ENCODE assay signal across 8 mouse cellular contexts in the genomic region with DNA sequence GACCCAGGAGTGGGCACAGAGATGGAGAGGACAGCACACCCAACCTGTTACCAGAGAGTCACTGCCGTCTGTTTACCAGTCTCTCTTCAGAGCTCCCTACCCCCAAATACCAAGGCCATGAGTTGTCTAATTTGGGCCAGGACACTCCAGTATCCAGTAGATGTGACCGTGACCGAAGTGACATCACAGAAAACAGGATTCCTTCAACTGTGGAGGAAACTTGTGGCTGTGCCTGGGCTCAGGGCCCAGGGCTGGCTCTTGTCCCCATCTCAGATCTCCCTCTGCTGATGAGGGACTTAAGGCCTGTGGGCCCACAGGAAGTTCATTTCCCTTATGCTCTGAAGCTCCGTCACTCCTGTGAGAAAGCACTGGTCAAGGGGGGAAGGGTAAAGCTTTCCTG. TPM values are rescaled to one million over a fixed set of nuclear protein-coding genes. Genes with fewer than 3 reads are reported as not detected.
DNase-seq lines count a peak whose midpoint lies in the region; ATAC-seq and TF ChIP-seq lines count a peak whose summit lies in the region.

No protein-coding gene starts in this region.

- no peaks in the 10 kb centered on the region for H3K27me3 ChIP-seq in hindbrain, embryonic 12.5 days
- H3K27me3 ChIP-seq in hindbrain, embryonic 11.5 days (ENCODE audit: control insufficient read depth, insufficient read depth, low read length): no peaks in the 10 kb centered on the region
- no peaks in the 10 kb centered on the region for H3K27me3 ChIP-seq in embryonic facial prominence, embryonic 11.5 days (ENCODE audit: control insufficient read depth, insufficient read depth, low read length)
- no peaks in the 10 kb centered on the region for H3K27me3 ChIP-seq in heart, postnatal 0 days (ENCODE audit: control insufficient read depth, insufficient read depth, low read length)
- H3K27me3 ChIP-seq in limb, embryonic 15.5 days: no peaks in the 10 kb centered on the region
- no peaks in the 10 kb centered on the region for H3K27me3 ChIP-seq in forebrain, embryonic 12.5 days

- ATAC-seq in hindbrain, embryonic 12.5 days (ENCODE audit: low FRiP score): 0 out of 2 replicates have a peak, but pooled peaks have one; percentile 29
- no peak for ATAC-seq in hindbrain, embryonic 11.5 days (ENCODE audit: low FRiP score)
- ATAC-seq in embryonic facial prominence, embryonic 11.5 days (replicated peaks; ENCODE audit: insufficient number of reproducible peaks, low FRiP score, low TSS enrichment, low read depth): 0 out of 2 replicates have a peak, but pooled peaks have one; percentile 34
- ATAC-seq in heart, postnatal 0 days (ENCODE audit: insufficient read depth, low read depth): peak; percentile 51
- no peak; the same call in 1 of the 2 replicates for ATAC-seq in limb, embryonic 15.5 days (ENCODE audit: insufficient number of reproducible peaks, low FRiP score, low TSS enrichment, low read depth)
- ATAC-seq in forebrain, embryonic 12.5 days (ENCODE audit: low FRiP score): no peak

- H3K4me3 ChIP-seq in hindbrain, embryonic 12.5 days: no peak overlapping the region
- no peak overlapping the region for H3K4me3 ChIP-seq in hindbrain, embryonic 11.5 days (ENCODE audit: low read depth, low read length)
- no peak overlapping the region for H3K4me3 ChIP-seq in embryonic facial prominence, embryonic 11.5 days (ENCODE audit: low read depth, low read length)
- H3K4me3 ChIP-seq in heart, postnatal 0 days (ENCODE audit: low read depth, low read length): no peak overlapping the region
- no peak overlapping the region for H3K4me3 ChIP-seq in limb, embryonic 15.5 days
- no peak overlapping the region for H3K4me3 ChIP-seq in forebrain, embryonic 12.5 days (replicated peaks)

- peaks cover 19% of the 10 kb centered on the region for H3K4me1 ChIP-seq in hindbrain, embryonic 12.5 days
- no peaks in the 10 kb centered on the region; the same call in 1 of the 2 replicates for H3K4me1 ChIP-seq in hindbrain, embryonic 11.5 days (replicated peaks; ENCODE audit: control insufficient read depth, insufficient read depth, low read length)
- peaks cover 4% of the 10 kb centered on the region; the same call in 1 of the 2 replicates for H3K4me1 ChIP-seq in embryonic facial prominence, embryonic 11.5 days (ENCODE audit: control insufficient read depth, insufficient read depth, low read length)
- peaks cover 45% of the 10 kb centered on the region for H3K4me1 ChIP-seq in heart, postnatal 0 days (ENCODE audit: control insufficient read depth, insufficient read depth)
- peaks cover 44% of the 10 kb centered on the region for H3K4me1 ChIP-seq in limb, embryonic 15.5 days
- H3K4me1 ChIP-seq in forebrain, embryonic 12.5 days: peaks cover 22% of the 10 kb centered on the region

- H3K9me3 ChIP-seq in hindbrain, embryonic 12.5 days (replicated peaks): no peaks in the 10 kb centered on the region
- H3K9me3 ChIP-seq in hindbrain, embryonic 11.5 days (ENCODE audit: control insufficient read depth, low read length): no peaks in the 10 kb centered on the region
- no peaks in the 10 kb centered on the region for H3K9me3 ChIP-seq in embryonic facial prominence, embryonic 11.5 days (replicated peaks; ENCODE audit: control insufficient read depth, low read length)
- H3K9me3 ChIP-seq in heart, postnatal 0 days (replicated peaks; ENCODE audit: control insufficient read depth, low read length): no peaks in the 10 kb centered on the region
- H3K9me3 ChIP-seq in limb, embryonic 15.5 days: no peaks in the 10 kb centered on the region
- no peaks in the 10 kb centered on the region for H3K9me3 ChIP-seq in forebrain, embryonic 12.5 days

- WGBS in hindbrain, embryonic 12.5 days: 75% methylated on average over 4 of the region's 4 CpGs
- 58% methylated on average over 4 of the region's 4 CpGs for WGBS in hindbrain, embryonic 11.5 days
- WGBS in embryonic facial prominence, embryonic 11.5 days: 65% methylated on average over 4 of the region's 4 CpGs
- 23% methylated on average over 4 of the region's 4 CpGs for WGBS in heart, postnatal 0 days
- WGBS in limb, embryonic 15.5 days: 42% methylated on average over 4 of the region's 4 CpGs
- WGBS in forebrain, embryonic 12.5 days: 79% methylated on average over 4 of the region's 4 CpGs

- TF ChIP-seq EP300 in heart, postnatal 0 days (IDR thresholded peaks at IDR 0.05; ENCODE audit: low read depth): no peak

- no peak for TF ChIP-seq CTCF in heart, postnatal 0 days (IDR thresholded peaks at IDR 0.05; ENCODE audit: low read depth)

- no peak overlapping the region for H3K9ac ChIP-seq in hindbrain, embryonic 12.5 days
- no peak overlapping the region for H3K9ac ChIP-seq in hindbrain, embryonic 11.5 days (ENCODE audit: low read depth, low read length)
- no peak overlapping the region for H3K9ac ChIP-seq in embryonic facial prominence, embryonic 11.5 days (replicated peaks; ENCODE audit: low read length)
- 0 out of 2 replicates have a peak overlapping the region, but pooled peaks have one; percentile 1 for H3K9ac ChIP-seq in heart, postnatal 0 days (replicated peaks; ENCODE audit: low read depth, low read length)
- H3K9ac ChIP-seq in limb, embryonic 15.5 days: no peak overlapping the region
- no peak overlapping the region for H3K9ac ChIP-seq in forebrain, embryonic 12.5 days

- no peaks in the 10 kb centered on the region for H3K36me3 ChIP-seq in hindbrain, embryonic 12.5 days
- H3K36me3 ChIP-seq in hindbrain, embryonic 11.5 days (ENCODE audit: control insufficient read depth, insufficient read depth, low read length): no peaks in the 10 kb centered on the region
- H3K36me3 ChIP-seq in embryonic facial prominence, embryonic 11.5 days (replicated peaks; ENCODE audit: control insufficient read depth, insufficient read depth, low read depth, low read length): no peaks in the 10 kb centered on the region
- peaks cover 3% of the 10 kb centered on the region; the same call in 1 of the 2 replicates for H3K36me3 ChIP-seq in heart, postnatal 0 days (replicated peaks; ENCODE audit: control insufficient read depth, insufficient read depth, low read length)
- no peaks in the 10 kb centered on the region for H3K36me3 ChIP-seq in limb, embryonic 15.5 days
- H3K36me3 ChIP-seq in forebrain, embryonic 12.5 days (replicated peaks): no peaks in the 10 kb centered on the region

- no peak overlapping the region for H3K4me2 ChIP-seq in hindbrain, embryonic 12.5 days (replicated peaks)
- H3K4me2 ChIP-seq in hindbrain, embryonic 11.5 days (replicated peaks; ENCODE audit: low read depth, low read length): no peak overlapping the region
- no peak overlapping the region for H3K4me2 ChIP-seq in embryonic facial prominence, embryonic 11.5 days (ENCODE audit: low read depth, low read length)
- H3K4me2 ChIP-seq in heart, postnatal 0 days (ENCODE audit: low read depth, low read length): no peak overlapping the region
- H3K4me2 ChIP-seq in limb, embryonic 15.5 days: no peak overlapping the region
- H3K4me2 ChIP-seq in forebrain, embryonic 12.5 days: no peak overlapping the region

- no peak overlapping the region for H3K27ac ChIP-seq in hindbrain, embryonic 12.5 days
- H3K27ac ChIP-seq in hindbrain, embryonic 11.5 days (ENCODE audit: low read depth, low read length): no peak overlapping the region
- H3K27ac ChIP-seq in embryonic facial prominence, embryonic 11.5 days (replicated peaks; ENCODE audit: low read depth, low read length): no peak overlapping the region; the same call in 1 of the 2 replicates
- H3K27ac ChIP-seq in heart, postnatal 0 days (ENCODE audit: low read depth): peak overlapping the region; percentile 85
- peak overlapping the region; percentile 75 for H3K27ac ChIP-seq in limb, embryonic 15.5 days
- H3K27ac ChIP-seq in forebrain, embryonic 12.5 days: no peak overlapping the region

- no peak for DNase-seq in hindbrain, embryonic 11.5 days (ENCODE audit: low spot score)
- DNase-seq in embryonic facial prominence, embryonic 11.5 days (ENCODE audit: low spot score): no peak
- peak; percentile 67 for DNase-seq in heart, postnatal 0 days (ENCODE audit: low spot score)
- no peak for DNase-seq in MN1 (ENCODE audit: low spot score)
- no peak for DNase-seq in cerebellum, adult 9-10 months

RNA-seq across cellular contexts. Expression of a gene that starts 14.5 kb away (rescaled TPM):
- polyA plus RNA-seq in hindbrain, embryonic 12.5 days (2016; fragmentation: Nextera tagmentation; extraction: Ambion mirVana): 26.2 and 29.6 TPM in 2 replicates
- polyA plus RNA-seq in hindbrain, embryonic 11.5 days (2014; fragmentation: Nextera tagmentation; extraction: Ambion mirVana): 32.3 and 33.3 TPM in 2 replicates
- 40.7 and 43.7 TPM in 2 replicates for polyA plus RNA-seq in embryonic facial prominence, embryonic 11.5 days (2014; fragmentation: Nextera tagmentation; extraction: Ambion mirVana)
- 205 and 222 TPM in 2 replicates for total RNA-seq in heart, postnatal 0 days (2014; rRNA removed; ENCODE audit: low replicate concordance)
- polyA plus RNA-seq in heart, postnatal 0 days (2015; fragmentation: Nextera tagmentation; extraction: Ambion mirVana): 140 and 151 TPM in 2 replicates
- polyA plus RNA-seq in limb, embryonic 15.5 days (2015; fragmentation: Nextera tagmentation; extraction: Ambion mirVana): 26.4 and 32.1 TPM in 2 replicates
- 32.4 and 35.6 TPM in 2 replicates for polyA plus RNA-seq in forebrain, embryonic 12.5 days (2016; fragmentation: Nextera tagmentation; extraction: Ambion mirVana)

Comparison
In these comparisons a context has a peak if more than half of its experiments do, and no peak if none do; other contexts are left out.
1. ATAC-seq: peak in hindbrain, embryonic 12.5 days (single experiment), embryonic facial prominence, embryonic 11.5 days (single experiment) and heart, postnatal 0 days (single experiment); none in hindbrain, embryonic 11.5 days (single experiment), limb, embryonic 15.5 days (single experiment) and forebrain, embryonic 12.5 days (single experiment).
2. H3K27ac ChIP-seq: peak in heart, postnatal 0 days (single experiment) and limb, embryonic 15.5 days (single experiment); none in hindbrain, embryonic 12.5 days (single experiment), hindbrain, embryonic 11.5 days (single experiment), embryonic facial prominence, embryonic 11.5 days (single experiment) and forebrain, embryonic 12.5 days (single experiment).